Mouse (Mus musculus): Measurements from ENCODE around the gene Tmem30c. TPM values are rescaled to one million over a fixed set of nuclear protein-coding genes. Genes with fewer than 3 reads are reported as not detected.

Tmem30c gene
- polyA plus RNA-seq, 1 experiment from 2014 or later = not detected

- DNase-seq = no peak
- Histone ChIP-seq H3K9me3 (ENCODE audit: low read length) (no peaks in the 10 kb centered on the region), H3K27ac (ENCODE audit: low read depth) (no peak overlapping the region), H3K9ac (replicated peaks) (no peak overlapping the region), H3K36me3 (replicated peaks; ENCODE audit: insufficient read depth, low read length) (no peaks in the 10 kb centered on the region), H3K27me3 (ENCODE audit: insufficient read depth, low read length) (no peaks in the 10 kb centered on the region), H3K4me3 (ENCODE audit: low read depth, low read length) (no peak overlapping the region), H3K4me2 (ENCODE audit: low read depth, low read length) (no peak overlapping the region), H3K4me1 (ENCODE audit: insufficient read depth) (no peaks in the 10 kb centered on the region)
- WGBS (ENCODE audit: insufficient replicate concordance) = 63% methylated on average over 13 of the region's 13 CpGs
- TF ChIP-seq EP300 (IDR thresholded peaks at IDR 0.05; ENCODE audit: low read depth) = no peak
- no peak for TF ChIP-seq CTCF (IDR thresholded peaks at IDR 0.05; ENCODE audit: low read depth)
- ATAC-seq = no peak
These were observed 33.1 kb downstream of the Tmem30c start for GRCm38 (mm10) chr16:57259356-57260083.

GRCm38 (mm10) chr16:57251589-57252421, 40.9 kb downstream of the Tmem30c start:
- Histone ChIP-seq H3K4me1 (ENCODE audit: insufficient read depth) (no peaks in the 10 kb centered on the region), H3K9me3 (ENCODE audit: low read length) (peaks cover 3% of the 10 kb centered on the region; the same call in 1 of the 2 replicates), H3K4me3 (ENCODE audit: low read depth, low read length) (no peak overlapping the region), H3K27me3 (ENCODE audit: insufficient read depth, low read length) (no peaks in the 10 kb centered on the region), H3K27ac (ENCODE audit: low read depth) (no peak overlapping the region), H3K36me3 (replicated peaks; ENCODE audit: insufficient read depth, low read length) (no peaks in the 10 kb centered on the region), H3K4me2 (ENCODE audit: low read depth, low read length) (no peak overlapping the region), H3K9ac (replicated peaks) (no peak overlapping the region)
- ATAC-seq (no peak), DNase-seq (no peak)
- TF ChIP-seq EP300 (IDR thresholded peaks at IDR 0.05; ENCODE audit: low read depth) (no peak), CTCF (IDR thresholded peaks at IDR 0.05; ENCODE audit: low read depth) (no peak)
- 48% methylated on average over 7 of the region's 7 CpGs for WGBS (ENCODE audit: insufficient replicate concordance)

DNA sequence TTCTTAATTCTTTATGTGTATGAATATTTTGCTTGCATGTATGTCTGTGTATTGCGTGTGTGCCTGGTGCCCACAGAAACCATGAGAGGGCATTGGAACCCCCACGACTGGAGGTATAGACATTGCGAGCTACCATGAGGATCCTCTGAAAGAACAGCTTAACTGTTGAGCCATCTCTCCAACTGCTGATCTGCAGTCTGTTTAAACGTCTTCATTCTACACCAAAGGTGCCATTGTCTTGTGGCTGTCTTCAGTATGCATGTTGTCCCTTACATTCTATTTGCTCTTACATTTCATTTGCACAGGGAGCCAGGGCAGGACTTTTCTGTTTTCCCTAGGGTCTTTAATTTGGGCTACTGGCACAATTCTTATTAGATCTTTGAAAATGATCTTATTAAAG, 41.7 kb downstream of the Tmem30c start:
- H3K27ac ChIP-seq (ENCODE audit: low read depth) = no peak overlapping the region
- ATAC-seq (no peak), DNase-seq (no peak)
- H3K9me3 ChIP-seq (ENCODE audit: low read length) = peaks cover 3% of the 10 kb centered on the region; the same call in 1 of the 2 replicates
- H3K4me1 ChIP-seq (ENCODE audit: insufficient read depth) = no peaks in the 10 kb centered on the region
- H3K4me2 ChIP-seq (ENCODE audit: low read depth, low read length) = no peak overlapping the region
- 83% methylated on average over 4 of the region's 4 CpGs for WGBS (ENCODE audit: insufficient replicate concordance)
- no peaks in the 10 kb centered on the region for H3K27me3 ChIP-seq (ENCODE audit: insufficient read depth, low read length)
- TF ChIP-seq CTCF (IDR thresholded peaks at IDR 0.05; ENCODE audit: low read depth) = no peak
- no peak for TF ChIP-seq EP300 (IDR thresholded peaks at IDR 0.05; ENCODE audit: low read depth)
- no peaks in the 10 kb centered on the region for H3K36me3 ChIP-seq (replicated peaks; ENCODE audit: insufficient read depth, low read length)
- H3K4me3 ChIP-seq (ENCODE audit: low read depth, low read length) = no peak overlapping the region
- H3K9ac ChIP-seq (replicated peaks) = no peak overlapping the region

GRCm38 (mm10) chr16:57247464-57247863, 45.2 kb downstream of the Tmem30c start:
- Histone ChIP-seq H3K27me3 (ENCODE audit: insufficient read depth, low read length) (no peaks in the 10 kb centered on the region), H3K9me3 (ENCODE audit: low read length) (peaks cover 3% of the 10 kb centered on the region; the same call in 1 of the 2 replicates), H3K27ac (ENCODE audit: low read depth) (peak overlapping the region; percentile 31; the same call in 1 of the 2 replicates), H3K36me3 (replicated peaks; ENCODE audit: insufficient read depth, low read length) (no peaks in the 10 kb centered on the region), H3K4me2 (ENCODE audit: low read depth, low read length) (no peak overlapping the region), H3K9ac (replicated peaks) (no peak overlapping the region), H3K4me1 (ENCODE audit: insufficient read depth) (no peaks in the 10 kb centered on the region), H3K4me3 (ENCODE audit: low read depth, low read length) (no peak overlapping the region)
- ATAC-seq = no peak
- TF ChIP-seq EP300 (IDR thresholded peaks at IDR 0.05; ENCODE audit: low read depth) (no peak), CTCF (IDR thresholded peaks at IDR 0.05; ENCODE audit: low read depth) (no peak)
- no peak for DNase-seq
- WGBS (ENCODE audit: insufficient replicate concordance) = 85% methylated on average over 4 of the region's 4 CpGs

- Histone ChIP-seq H3K4me3 (ENCODE audit: low read depth, low read length) (no peak overlapping the region), H3K36me3 (replicated peaks; ENCODE audit: insufficient read depth, low read length) (no peaks in the 10 kb centered on the region), H3K4me2 (ENCODE audit: low read depth, low read length) (no peak overlapping the region; the same call in 1 of the 2 replicates), H3K27ac (ENCODE audit: low read depth) (peak overlapping the region; percentile 31; the same call in 1 of the 2 replicates), H3K4me1 (ENCODE audit: insufficient read depth) (no peaks in the 10 kb centered on the region), H3K9ac (replicated peaks) (no peak overlapping the region), H3K27me3 (ENCODE audit: insufficient read depth, low read length) (no peaks in the 10 kb centered on the region), H3K9me3 (ENCODE audit: low read length) (peaks cover 3% of the 10 kb centered on the region; the same call in 1 of the 2 replicates)
- DNase-seq (peak; percentile 37), ATAC-seq (peak; percentile 72)
- TF ChIP-seq EP300 (IDR thresholded peaks at IDR 0.05; ENCODE audit: low read depth) = no peak
- no peak for TF ChIP-seq CTCF (IDR thresholded peaks at IDR 0.05; ENCODE audit: low read depth)
- WGBS (ENCODE audit: insufficient replicate concordance) = 37% methylated on average over 3 of the region's 3 CpGs
These were observed 46.1 kb downstream of the Tmem30c start for GRCm38 (mm10) chr16:57246596-57246995.

- 0 out of 2 replicates have a peak, but pooled peaks have one; percentile 33 for ATAC-seq
- Histone ChIP-seq H3K4me2 (ENCODE audit: low read depth, low read length) (no peak overlapping the region), H3K9me3 (ENCODE audit: low read length) (no peaks in the 10 kb centered on the region), H3K4me3 (ENCODE audit: low read depth, low read length) (no peak overlapping the region), H3K9ac (replicated peaks) (no peak overlapping the region), H3K27me3 (ENCODE audit: insufficient read depth, low read length) (no peaks in the 10 kb centered on the region), H3K27ac (ENCODE audit: low read depth) (no peak overlapping the region), H3K36me3 (replicated peaks; ENCODE audit: insufficient read depth, low read length) (no peaks in the 10 kb centered on the region), H3K4me1 (ENCODE audit: insufficient read depth) (no peaks in the 10 kb centered on the region)
- TF ChIP-seq CTCF (IDR thresholded peaks at IDR 0.05; ENCODE audit: low read depth) (peak; percentile 89), EP300 (IDR thresholded peaks at IDR 0.05; ENCODE audit: low read depth) (no peak)
- 11% methylated on average over 6 of the region's 6 CpGs for WGBS (ENCODE audit: insufficient replicate concordance)
- peak; percentile 76 for DNase-seq
These were observed 48.8 kb downstream of the Tmem30c start for GRCm38 (mm10) chr16:57243858-57244248.

Data from liver, postnatal 0 days (tissue).